Mouse (Mus musculus) liver, embryonic 16.5 days (tissue): ENCODE measurements around the gene Fignl2. TPM values are rescaled to one million over a fixed set of nuclear protein-coding genes. Genes with fewer than 3 reads are reported as not detected.

Experiments used
- ATAC-seq: fragments of 200-750 bp; cut with Nextera tagmentation; 2 replicates; pipeline ENCODE4 v1.8.0; 2017; ENCODE audit warnings: low read depth, mild to moderate bottlenecking, moderate number of reproducible peaks, moderate library complexity
- H3K27ac ChIP-seq: fragments of 300-500 bp; sonication (generic); 2 replicates; pipeline ENCODE4 v1.5.1; 2014; ENCODE audit warnings: mild to moderate bottlenecking, low read length
- H3K27me3 ChIP-seq: fragments of 300-500 bp; sonication (generic); 2 replicates; pipeline ENCODE4 v1.6.1; 2014; ENCODE audit warnings: low read depth, low read length, mixed read lengths; ENCODE audit not compliant: control insufficient read depth, insufficient read depth
- H3K36me3 ChIP-seq: fragments of 300-500 bp; sonication (generic); 2 replicates; pipeline ENCODE4 v1.6.1; 2014; ENCODE audit warnings: mild to moderate bottlenecking; ENCODE audit not compliant: control insufficient read depth, insufficient read depth
- H3K4me1 ChIP-seq: fragments of 300-500 bp; sonication (generic); 2 replicates; pipeline ENCODE4 v1.6.1; 2014; ENCODE audit warnings: low read depth, low read length, mixed read lengths; ENCODE audit not compliant: control insufficient read depth
- H3K4me2 ChIP-seq: fragments of 300-500 bp; sonication (generic); 2 replicates; pipeline ENCODE4 v1.6.1; 2014; ENCODE audit warnings: low read depth, low read length, mixed read lengths
- H3K4me3 ChIP-seq: fragments of 300-500 bp; sonication (generic); 2 replicates; pipeline ENCODE4 v1.5.1; 2014; ENCODE audit warnings: low read depth, mild to moderate bottlenecking, low read length
- H3K9ac ChIP-seq: fragments of 300-500 bp; sonication (generic); 2 replicates; pipeline ENCODE4 v1.6.1; 2014; ENCODE audit warnings: low read depth, low read length
- H3K9me3 ChIP-seq: fragments of 300-500 bp; sonication (generic); replicated peaks from 2 replicates; pipeline ENCODE4 v1.6.1; 2016; ENCODE audit warnings: low read length; ENCODE audit not compliant: control insufficient read depth
- WGBS: fragments of 180-500 bp; shearing (Covaris S2); extraction: QIAGEN DNeasy Blood & Tissue Kit; methylation state at CpG from one replicate; pipeline ENCODE4 v1.1.7; 2014; ENCODE audit not compliant: insufficient replicate concordance; 5-methylcytosine and 5-hydroxymethylcytosine counted together
- polyA plus RNA-seq: library from polyadenylated mRNA; unstranded; fragments of >200 nt; fragmentation: Nextera tagmentation; extraction: Ambion mirVana; gene quantifications from 2 replicates; pipeline ENCODE4 v1.2.1, GENCODE M21; 2015

The Fignl2 gene
- polyA plus RNA-seq, 1 experiment from 2014 or later: 0.07 TPM

- H3K27me3 ChIP-seq: peaks cover 3% of the 10 kb centered on the region
- WGBS: 43% methylated on average over 10 of the region's 10 CpGs
- H3K27ac ChIP-seq: no peak overlapping the region
- no peak overlapping the region for H3K4me2 ChIP-seq
- no peak overlapping the region for H3K9ac ChIP-seq
- H3K9me3 ChIP-seq: no peaks in the 10 kb centered on the region
- no peaks in the 10 kb centered on the region; the same call in 1 of the 2 replicates for H3K4me1 ChIP-seq
- no peaks in the 10 kb centered on the region for H3K36me3 ChIP-seq
- no peak for ATAC-seq
- H3K4me3 ChIP-seq: no peak overlapping the region
Observed at GRCm38 (mm10) chr15:101084499-101084898, 6.1 kb upstream of the Fignl2 start.

- Histone ChIP-seq H3K27ac (no peak overlapping the region), H3K36me3 (no peaks in the 10 kb centered on the region), H3K4me1 (no peaks in the 10 kb centered on the region; the same call in 1 of the 2 replicates), H3K27me3 (peaks cover 26% of the 10 kb centered on the region), H3K4me3 (no peak overlapping the region), H3K9me3 (no peaks in the 10 kb centered on the region), H3K4me2 (no peak overlapping the region), H3K9ac (no peak overlapping the region)
- no peak for ATAC-seq
- 35% methylated on average over 4 of the region's 4 CpGs for WGBS
Observed at GRCm38 (mm10) chr15:101082236-101082635, 3.9 kb upstream of the Fignl2 start.

- Histone ChIP-seq H3K9me3 (no peaks in the 10 kb centered on the region), H3K9ac (no peak overlapping the region), H3K27me3 (peaks cover 37% of the 10 kb centered on the region), H3K4me3 (no peak overlapping the region), H3K4me1 (no peaks in the 10 kb centered on the region; the same call in none of the 2 replicates), H3K4me2 (no peak overlapping the region), H3K36me3 (no peaks in the 10 kb centered on the region), H3K27ac (no peak overlapping the region)
- 42% methylated on average over 7 of the region's 7 CpGs for WGBS
- no peak for ATAC-seq
Observed at GRCm38 (mm10) chr15:101081035-101081548, 2.7 kb upstream of the Fignl2 start.

DNA sequence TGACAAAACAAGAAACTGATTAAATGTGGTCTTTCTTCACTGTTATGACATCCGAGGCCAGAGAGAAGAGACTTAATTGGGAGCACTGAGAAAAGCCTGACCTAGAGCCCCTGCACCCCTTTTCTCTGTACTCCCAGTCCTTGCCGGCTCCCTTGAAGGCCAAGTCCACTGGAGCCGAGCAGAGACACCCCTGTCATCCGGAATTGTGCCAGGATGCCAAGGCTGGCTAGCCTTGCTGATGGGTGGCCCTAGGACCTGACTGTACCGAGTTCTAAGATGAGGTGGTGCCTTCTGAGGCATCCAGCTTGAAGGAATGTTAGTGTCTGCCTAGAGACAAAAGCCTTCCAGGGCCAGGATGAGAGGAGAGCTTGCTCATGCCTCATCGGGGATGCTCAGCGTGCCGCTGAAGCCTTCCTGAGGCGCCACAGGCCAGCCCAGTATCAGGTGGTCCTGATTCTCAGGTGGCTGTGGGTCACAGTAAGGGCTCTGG is 1.7 kb upstream of the Fignl2 start:
- Histone ChIP-seq H3K27me3 (peaks cover 47% of the 10 kb centered on the region), H3K9ac (no peak overlapping the region), H3K9me3 (no peaks in the 10 kb centered on the region), H3K36me3 (no peaks in the 10 kb centered on the region), H3K4me2 (no peak overlapping the region), H3K4me1 (no peaks in the 10 kb centered on the region; the same call in none of the 2 replicates), H3K4me3 (no peak overlapping the region), H3K27ac (no peak overlapping the region)
- 70% methylated on average over 9 of the region's 9 CpGs for WGBS
- no peak for ATAC-seq

DNA sequence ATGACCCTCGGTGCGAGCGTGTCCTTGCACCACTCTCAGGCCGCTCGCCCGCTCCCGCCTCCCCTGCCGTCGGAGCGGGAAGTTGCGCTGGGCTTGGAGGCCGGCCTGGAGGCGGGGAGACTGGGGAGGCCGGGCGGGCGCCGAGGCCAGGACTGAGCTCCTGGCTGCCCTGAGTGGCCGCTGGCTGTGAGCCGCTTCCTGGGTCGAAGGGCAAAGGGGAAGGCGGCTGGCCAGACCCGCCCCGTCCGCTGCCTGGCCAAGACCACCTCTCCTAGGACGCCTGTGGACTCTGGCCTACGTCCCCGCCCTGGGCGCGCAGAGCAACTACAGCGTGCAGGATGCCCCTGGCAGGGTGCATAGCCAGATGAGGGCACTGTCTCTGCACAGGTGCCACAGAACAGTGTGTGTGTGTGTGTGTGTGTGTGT is 377 bp upstream of the Fignl2 start:
- peak overlapping the region; percentile 82 for H3K27ac ChIP-seq
- WGBS: 4% methylated on average over 30 of the region's 30 CpGs

DNA sequence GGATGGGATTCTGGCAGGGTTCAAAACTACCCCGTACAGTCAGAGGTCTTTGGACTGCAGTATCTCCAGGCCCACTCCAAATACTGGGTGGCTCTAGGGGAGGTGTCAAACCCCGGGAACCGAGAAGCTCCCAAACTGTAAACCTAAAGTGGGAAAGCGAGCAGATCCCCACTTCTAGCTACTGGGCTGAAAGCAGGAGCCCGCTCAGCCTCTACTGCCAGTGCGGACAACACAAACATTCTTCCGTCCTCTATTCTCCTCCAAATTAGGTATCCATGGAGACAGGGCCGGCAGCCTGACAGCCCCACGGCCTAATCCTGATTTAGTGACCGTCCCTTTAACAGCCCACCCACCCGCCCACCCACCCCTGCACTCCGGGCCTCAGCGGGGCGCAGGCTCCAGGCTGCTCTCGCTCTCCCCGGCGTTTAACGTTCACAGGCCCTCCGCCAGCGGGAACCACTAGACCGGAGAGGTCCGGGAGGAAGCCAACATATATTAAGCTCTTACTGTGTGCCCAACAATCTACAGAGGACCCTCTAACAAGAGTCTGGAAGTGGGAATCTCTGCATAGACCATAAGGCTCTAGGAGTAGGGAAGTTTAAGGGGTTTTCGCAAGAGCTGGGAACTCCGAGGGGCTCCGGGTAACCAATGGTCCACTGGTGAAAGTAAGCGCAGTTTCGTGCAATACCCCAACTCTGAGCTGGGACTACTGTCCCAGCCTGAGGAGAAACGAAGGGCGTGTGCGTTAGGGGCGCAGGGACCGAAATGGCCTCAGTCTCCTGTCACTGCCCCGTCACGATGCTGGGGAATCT is 1.2 kb downstream of the Fignl2 start:
- Histone ChIP-seq H3K27ac (no peak overlapping the region; the same call in 1 of the 2 replicates), H3K36me3 (no peaks in the 10 kb centered on the region), H3K9me3 (no peaks in the 10 kb centered on the region), H3K4me1 (peaks cover 4% of the 10 kb centered on the region), H3K4me3 (peak overlapping the region; percentile 62), H3K9ac (peak overlapping the region; percentile 59), H3K4me2 (peak overlapping the region; percentile 52), H3K27me3 (peaks cover 47% of the 10 kb centered on the region)
- 3% methylated on average over 34 of the region's 34 CpGs for whole genome bisulfite sequencing
- ATAC-seq: no peak

More for the DNA sequence above, 377 bp upstream of the Fignl2 start:
- Histone ChIP-seq H3K4me3 (peak overlapping the region; percentile 62), H3K9ac (no peak overlapping the region), H3K4me1 (peaks cover 4% of the 10 kb centered on the region), H3K9me3 (no peaks in the 10 kb centered on the region), H3K4me2 (peak overlapping the region; percentile 52), H3K36me3 (no peaks in the 10 kb centered on the region), H3K27me3 (peaks cover 47% of the 10 kb centered on the region)
- peak; percentile 87 for ATAC-seq

DNA sequence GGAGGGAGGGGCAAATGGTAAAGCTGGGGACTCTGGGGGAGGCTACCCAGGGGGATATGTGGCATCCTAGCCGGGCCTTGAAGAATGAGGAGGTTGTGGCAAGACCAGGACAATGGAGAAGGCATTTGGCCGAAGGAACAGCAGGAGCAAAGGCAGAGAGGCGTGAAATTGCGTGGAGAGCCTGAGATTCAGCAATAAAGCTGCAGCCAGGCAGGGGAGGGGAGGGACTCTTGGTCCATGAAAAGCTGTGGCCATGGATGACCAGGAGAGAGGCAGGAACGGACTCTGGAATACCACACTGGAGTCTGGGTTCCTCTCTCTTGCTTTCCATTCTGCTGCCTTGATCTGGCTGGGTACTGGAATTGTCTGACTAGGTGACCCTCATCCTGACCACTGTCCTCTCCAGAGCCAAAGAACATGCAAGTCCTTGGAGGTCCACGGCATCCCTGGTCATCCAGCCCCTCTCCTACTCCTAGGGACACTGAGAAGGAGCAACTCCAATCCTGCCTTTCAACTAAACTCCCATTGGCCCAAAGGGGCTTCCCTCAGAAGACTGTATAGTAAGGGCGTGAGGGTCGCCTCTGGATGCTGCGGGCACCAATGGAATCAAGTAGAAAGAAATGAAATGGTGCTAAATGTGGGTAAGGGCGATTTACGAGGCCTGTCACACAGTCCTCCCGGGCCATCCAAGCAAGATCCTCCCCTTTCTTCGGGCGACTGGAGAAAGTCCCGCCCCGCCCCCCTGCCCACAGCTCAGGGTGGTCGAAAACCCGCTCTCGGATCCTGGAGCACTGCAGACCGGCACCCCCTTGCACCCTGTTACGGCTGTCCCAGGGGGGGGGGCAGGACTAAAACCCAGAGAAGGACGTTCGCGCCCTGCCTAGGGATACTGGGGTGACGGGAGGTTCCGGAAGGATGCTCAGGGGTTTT is 2.0 kb downstream of the Fignl2 start:
- H3K9ac ChIP-seq: no peak overlapping the region
- no peaks in the 10 kb centered on the region for H3K9me3 ChIP-seq
- peaks cover 47% of the 10 kb centered on the region for H3K27me3 ChIP-seq
- no peak for ATAC-seq
- H3K4me2 ChIP-seq: no peak overlapping the region
- H3K4me1 ChIP-seq: peaks cover 4% of the 10 kb centered on the region
- H3K27ac ChIP-seq: no peak overlapping the region
- WGBS: 15% methylated on average over 22 of the region's 26 CpGs
- no peaks in the 10 kb centered on the region for H3K36me3 ChIP-seq
- no peak overlapping the region; the same call in 1 of the 2 replicates for H3K4me3 ChIP-seq

GRCm38 (mm10) chr15:101075656-101076055 is 2.7 kb downstream of the Fignl2 start:
- no peaks in the 10 kb centered on the region for H3K36me3 ChIP-seq
- peaks cover 7% of the 10 kb centered on the region for H3K4me1 ChIP-seq
- H3K4me3 ChIP-seq: no peak overlapping the region
- no peak overlapping the region for H3K9ac ChIP-seq
- no peak overlapping the region for H3K27ac ChIP-seq
- no peak overlapping the region for H3K4me2 ChIP-seq
- peaks cover 47% of the 10 kb centered on the region for H3K27me3 ChIP-seq
- no peak for ATAC-seq
- WGBS: 49% methylated on average over 5 of the region's 5 CpGs
- H3K9me3 ChIP-seq: no peaks in the 10 kb centered on the region
